Mouse (Mus musculus) ES-E14 (cell line): ENCODE results near the gene Klhdc8a. TPM values are rescaled to one million over a fixed set of nuclear protein-coding genes. Genes with fewer than 3 reads are reported as not detected.
A peak's percentile ranks its signal among the peaks of the same experiment; 100 is the strongest.

Experiments
- DNase-seq: peaks from one replicate; pipeline ENCODE4 v3.0.0-alpha.2; 2013; ENCODE audit warnings: low read depth, low spot score
- H3K27ac ChIP-seq: 2 replicates; pipeline ENCODE4 v1.5.1; 2012; ENCODE audit warnings: low read depth, mild to moderate bottlenecking, low read length, moderate library complexity, mixed read lengths; ENCODE audit not compliant: poor library complexity, insufficient read depth, severe bottlenecking
- H3K36me3 ChIP-seq: 2 replicates; pipeline ENCODE4 v1.6.1; 2012; ENCODE audit warnings: mild to moderate bottlenecking, low read length, moderate library complexity, mixed read lengths; ENCODE audit not compliant: control insufficient read depth, poor library complexity, insufficient read depth, severe bottlenecking
- H3K4me1 ChIP-seq, 2 experiments: fragments of 150-350 bp in 1 of 2; sonication (generic) in 1 of 2; 2 replicates each; pipeline ENCODE4 v1.6.1; 2012; ENCODE audit warnings: low read length in 2 of 2, mild to moderate bottlenecking in 1 of 2, mixed read lengths in 1 of 2; ENCODE audit not compliant: control insufficient read depth in 2 of 2, insufficient read depth in 2 of 2, poor library complexity in 1 of 2
- H3K4me3 ChIP-seq, 2 experiments: fragments of 150-350 bp in 1 of 2; sonication (generic) in 1 of 2; 2 replicates each; pipeline ENCODE4 v1.5.1; 2012; ENCODE audit warnings: low read length in 2 of 2, low read depth in 1 of 2, mild to moderate bottlenecking in 1 of 2, mixed read lengths in 1 of 2; ENCODE audit not compliant: insufficient read depth in 1 of 2, poor library complexity in 1 of 2, severe bottlenecking in 1 of 2
- H3K9ac ChIP-seq: 2 replicates; pipeline ENCODE4 v1.6.1; 2012; ENCODE audit warnings: low read depth, mild to moderate bottlenecking, low read length, mixed read lengths; ENCODE audit not compliant: poor library complexity, insufficient read depth, severe bottlenecking
- H3K9me3 ChIP-seq: fragments of 150-350 bp; sonication (generic); 2 replicates; pipeline ENCODE4 v1.6.1; 2012; ENCODE audit warnings: low read depth, mild to moderate bottlenecking, low read length; ENCODE audit not compliant: control insufficient read depth, insufficient read depth
- CHD2 ChIP-seq: IDR thresholded peaks from 2 replicates; pipeline ENCODE4 v1.6.1; 2014; ENCODE audit warnings: mild to moderate bottlenecking, low read depth, low read length, inconsistent platforms
- HCFC1 ChIP-seq: IDR thresholded peaks from 2 replicates; pipeline ENCODE4 v1.6.1; 2012; ENCODE audit warnings: low read length, inconsistent platforms, borderline replicate concordance; ENCODE audit not compliant: insufficient read depth
- MAFK ChIP-seq: IDR thresholded peaks from 2 replicates; pipeline ENCODE4 v1.6.1; 2014; ENCODE audit warnings: mild to moderate bottlenecking, low read depth, low read length, inconsistent platforms; ENCODE audit not compliant: insufficient read depth
- ZC3H11A ChIP-seq: IDR thresholded peaks from 2 replicates; pipeline ENCODE4 v1.6.1; 2012; ENCODE audit warnings: low read depth, mild to moderate bottlenecking, inconsistent platforms, low read length, borderline replicate concordance
- ZNF384 ChIP-seq: IDR thresholded peaks from 2 replicates; pipeline ENCODE4 v1.6.1; 2012; ENCODE audit warnings: low read depth, low read length, inconsistent platforms
- in situ Hi-C, 2 experiments: fragments of 600-800 bp; cut with MboI; formaldehyde crosslinking; loops; one replicate each; pipeline ENCODE4 v1.15.1; 2025; ENCODE audit warnings: low sequenced_read_pairs in 2 of 2, inconsistent platforms in 1 of 2; ENCODE audit not compliant: unreplicated experiment in 2 of 2
- total RNA-seq: library from RNA; depleted of rRNA; stranded (reverse); fragments of 300-350 nt; gene quantifications from 2 replicates; pipeline ENCODE4 v1.2.3, GENCODE M21; 2012

Klhdc8a gene
- total RNA-seq, 1 experiment = 2.8 TPM

DNA sequence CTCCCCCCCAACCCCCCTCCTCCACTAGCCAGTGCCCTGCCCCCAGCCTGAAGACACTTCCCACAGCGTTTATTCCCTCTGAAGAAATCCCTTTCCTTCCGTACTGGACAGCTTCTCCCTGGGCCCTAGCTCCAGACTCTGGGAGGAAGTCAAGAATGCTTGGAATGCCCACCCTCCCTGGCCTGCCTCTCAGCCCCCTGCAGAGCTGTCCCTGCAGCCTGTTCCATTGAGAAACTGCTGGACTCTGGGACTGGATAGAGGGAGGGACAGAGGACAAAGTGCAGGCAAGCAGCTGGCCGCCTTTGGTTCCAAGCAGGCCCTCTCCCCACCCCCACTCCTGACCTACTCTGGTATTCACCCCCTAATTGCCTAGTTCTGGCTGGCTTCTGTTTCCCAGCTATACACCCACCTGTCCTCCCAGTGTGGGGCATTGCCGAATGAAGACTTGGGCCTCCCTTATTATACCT, 35.3 kb downstream of the Klhdc8a start:
- no peak overlapping the region for H3K27ac ChIP-seq
- peaks cover 15 to 38% of the 10 kb centered on the region in 2 experiments for H3K4me1 ChIP-seq
- no peak overlapping the region for H3K9ac ChIP-seq
- no peak overlapping the region for H3K4me3 ChIP-seq
- H3K36me3 ChIP-seq = peaks cover 16% of the 10 kb centered on the region; the same call in 1 of the 2 replicates
- TF ChIP-seq CHD2 (0 out of 2 replicates have a peak, but pooled peaks have one; percentile 36), ZC3H11A (no peak)
- in situ Hi-C loops = no loop called here
- H3K9me3 ChIP-seq = no peaks in the 10 kb centered on the region
- DNase-seq = no peak

DNA sequence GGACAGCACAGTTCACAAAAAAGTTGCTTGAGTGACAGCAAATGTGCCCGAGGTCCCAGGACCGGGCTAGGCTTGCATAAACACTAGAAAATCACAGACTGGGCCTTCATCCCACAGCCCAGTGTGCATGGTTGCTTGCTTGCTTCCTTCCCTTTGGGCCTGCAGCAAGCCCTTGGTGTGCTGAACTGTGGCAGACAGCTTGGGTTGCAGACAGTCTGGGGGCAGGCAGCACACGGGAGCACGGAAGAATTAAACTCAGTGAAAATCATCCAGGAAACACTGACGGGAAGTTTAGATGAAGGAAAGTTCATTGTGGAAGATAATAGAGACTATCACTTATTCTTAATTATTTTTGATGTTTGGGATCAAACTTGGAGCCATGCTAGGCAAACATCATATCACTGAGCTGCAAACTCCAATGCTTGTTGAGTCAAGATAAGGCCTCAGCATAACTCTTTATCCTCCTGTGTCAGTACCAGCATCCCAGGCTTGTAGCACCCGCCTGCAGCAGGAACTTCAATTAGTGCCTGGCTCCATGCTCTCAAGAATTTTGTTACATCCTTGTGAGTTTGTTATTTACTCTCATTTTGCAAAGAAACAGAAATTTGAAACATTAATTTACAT, 35.9 kb downstream of the Klhdc8a start:
- peaks cover 16% of the 10 kb centered on the region; the same call in 1 of the 2 replicates for H3K36me3 ChIP-seq
- no peak for TF ChIP-seq MAFK
- no peak for TF ChIP-seq HCFC1
- TF ChIP-seq ZC3H11A = no peak
- TF ChIP-seq ZNF384 = no peak
- TF ChIP-seq CHD2 = no peak
- no peaks in the 10 kb centered on the region for H3K9me3 ChIP-seq
- peaks cover 15 to 38% of the 10 kb centered on the region in 2 experiments for H3K4me1 ChIP-seq
- H3K27ac ChIP-seq = no peak overlapping the region
- no peak overlapping the region for H3K9ac ChIP-seq
- H3K4me3 ChIP-seq = no peak overlapping the region
- no peak for DNase-seq
- in situ Hi-C loops = no loop called here

DNA sequence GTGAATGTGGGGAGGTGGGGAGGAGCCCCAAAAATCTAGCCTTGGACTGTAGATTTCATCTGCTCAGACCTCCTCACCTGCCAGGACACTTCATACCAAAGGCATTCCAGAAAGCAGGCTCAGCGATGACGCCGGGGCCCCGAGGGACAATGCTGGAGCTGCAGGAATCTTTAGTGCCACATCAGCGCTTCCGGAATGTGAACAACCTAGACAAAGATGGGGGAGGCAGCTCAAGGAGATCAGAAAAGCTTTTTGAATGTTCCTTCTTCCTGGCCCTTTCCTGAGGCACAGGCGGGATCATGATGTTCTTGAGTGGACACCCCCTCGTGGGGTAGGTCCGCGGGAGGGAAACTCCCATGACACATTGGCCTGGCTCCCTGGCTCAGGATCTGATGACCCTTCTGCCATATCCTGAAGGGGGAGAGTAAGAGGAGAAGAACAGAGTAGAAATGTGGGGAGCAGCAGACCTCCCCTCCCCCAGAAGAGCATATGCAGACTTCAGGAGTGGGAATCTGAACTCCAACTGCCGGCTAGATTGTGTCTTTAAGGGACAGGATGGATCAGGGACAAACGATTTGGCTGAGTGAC, 37.0 kb downstream of the Klhdc8a start:
- Histone ChIP-seq H3K27ac (no peak overlapping the region), H3K9ac (no peak overlapping the region), H3K36me3 (peaks cover 10% of the 10 kb centered on the region; the same call in 1 of the 2 replicates), H3K9me3 (no peaks in the 10 kb centered on the region), H3K4me1 (peaks cover 15 to 34% of the 10 kb centered on the region in 2 experiments), H3K4me3 (no peak overlapping the region)
- DNase-seq = no peak
- in situ Hi-C loops = no loop called here
- TF ChIP-seq MAFK (peak; percentile 59), HCFC1 (no peak)

DNA sequence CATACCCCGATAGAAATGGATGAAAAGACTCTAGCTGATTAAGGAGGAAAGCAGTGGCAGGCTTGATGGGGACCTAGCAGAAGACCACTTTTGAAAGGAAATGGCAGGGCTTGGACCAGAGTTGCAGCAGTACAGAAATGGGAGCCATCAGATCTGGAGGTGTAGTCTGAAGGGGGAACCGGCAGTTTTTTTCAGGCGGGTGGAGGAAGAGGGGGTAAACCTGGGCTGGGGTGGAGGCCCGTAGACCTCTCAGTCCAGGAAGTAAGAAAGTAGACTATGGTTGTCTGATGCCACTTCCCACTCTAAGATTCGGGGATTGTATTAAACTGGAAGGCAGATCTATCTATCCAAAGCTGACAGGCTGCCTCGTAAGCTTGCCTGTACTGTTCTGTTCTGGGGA, 38.5 kb downstream of the Klhdc8a start:
- no peak overlapping the region for H3K27ac ChIP-seq
- in situ Hi-C loops = no loop called here
- no peak for TF ChIP-seq HCFC1
- TF ChIP-seq ZC3H11A = no peak
- no peak for TF ChIP-seq MAFK
- no peak for TF ChIP-seq CHD2
- no peak for TF ChIP-seq ZNF384
- peaks cover 18 to 31% of the 10 kb centered on the region in 2 experiments for H3K4me1 ChIP-seq
- no peaks in the 10 kb centered on the region for H3K9me3 ChIP-seq
- H3K9ac ChIP-seq = no peak overlapping the region
- no peak overlapping the region for H3K4me3 ChIP-seq
- DNase-seq = no peak
- peaks cover 5% of the 10 kb centered on the region; the same call in 1 of the 2 replicates for H3K36me3 ChIP-seq
